Mouse (Mus musculus) mouse trophoblast stem cell (cell line): Measurements from ENCODE around the gene Prrx2.

Experiments used
- in situ Hi-C, 2 experiments: fragments of 300-500 bp; cut with MseI, MboI; formaldehyde crosslinking; loops; 2 replicates in 1 of 2; 3 replicates in 1 of 2; pipeline ENCODE4 v1.15.1; 2025

Gene Prrx2

GRCm38 (mm10) chr2:30864968-30865381 lies 30.2 kb downstream of the Prrx2 start:
- in situ Hi-C loops: no loop called here

DNA sequence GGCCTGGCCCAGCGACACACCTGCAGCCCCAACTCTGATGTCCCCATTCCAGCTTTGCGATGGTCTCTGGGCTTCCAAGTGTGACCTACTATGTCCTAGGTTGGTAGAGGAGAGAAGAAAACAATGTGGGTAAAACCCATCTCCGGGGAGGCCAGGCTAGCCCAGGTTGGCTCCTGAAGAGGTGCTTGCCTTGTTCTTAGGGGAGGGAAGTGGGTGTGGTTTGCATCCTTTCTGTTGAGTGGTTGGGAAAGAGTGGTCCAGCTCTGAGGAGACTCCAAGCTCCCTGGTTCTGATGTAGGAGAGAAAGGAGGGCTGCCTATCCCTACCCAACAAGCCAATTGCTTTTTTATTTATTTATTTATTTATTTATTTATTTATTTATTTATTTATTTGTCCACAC lies 30.7 kb downstream of the Prrx2 start:
- in situ Hi-C loops: no loop called here

DNA sequence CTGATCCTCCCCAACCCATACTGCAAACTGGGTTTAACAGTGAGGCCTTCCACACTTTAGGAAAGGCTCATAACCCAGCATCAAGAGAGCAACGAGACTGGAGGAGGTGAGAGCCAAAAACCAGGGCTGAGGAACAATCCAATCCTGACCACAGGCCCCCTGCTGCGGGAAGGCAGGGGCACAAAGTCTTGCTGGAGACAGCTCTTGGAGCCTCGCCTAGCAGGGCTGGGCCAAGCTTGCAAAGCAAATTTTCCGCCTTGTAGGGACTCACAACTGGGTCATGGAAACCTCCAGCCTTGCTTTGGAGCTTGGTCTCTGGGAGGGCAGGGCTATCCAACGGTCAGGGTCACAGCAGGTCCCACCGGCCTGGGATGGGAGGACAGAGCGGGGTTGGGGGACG lies 36.1 kb downstream of the Prrx2 start:
- in situ Hi-C loops: no loop called here

GRCm38 (mm10) chr2:30872669-30873068 lies 37.9 kb downstream of the Prrx2 start:
- in situ Hi-C loops: no loop called here

- in situ Hi-C loops: no loop called here
Observed at GRCm38 (mm10) chr2:30874445-30874844, 39.7 kb downstream of the Prrx2 start.

DNA sequence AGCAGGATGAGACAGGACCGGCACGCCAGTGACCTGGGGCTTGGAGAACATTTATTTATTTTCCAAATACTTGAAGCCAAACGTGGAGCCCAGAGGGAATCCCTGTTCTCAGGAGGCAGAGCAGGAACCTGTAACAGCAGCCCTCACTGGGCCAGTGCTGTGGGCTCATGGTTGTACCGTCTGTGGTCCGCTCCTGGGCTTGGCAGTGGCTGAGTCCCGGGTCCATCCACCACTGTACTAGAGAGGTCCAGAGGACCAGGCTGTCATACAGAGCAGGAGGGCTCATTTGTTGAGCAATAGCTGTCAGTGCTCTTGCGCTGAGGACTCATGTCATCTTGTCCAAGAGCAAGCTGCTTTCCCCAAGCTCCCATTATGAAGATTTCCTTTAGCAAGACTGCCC lies 40.3 kb downstream of the Prrx2 start:
- in situ Hi-C loops: no loop called here

DNA sequence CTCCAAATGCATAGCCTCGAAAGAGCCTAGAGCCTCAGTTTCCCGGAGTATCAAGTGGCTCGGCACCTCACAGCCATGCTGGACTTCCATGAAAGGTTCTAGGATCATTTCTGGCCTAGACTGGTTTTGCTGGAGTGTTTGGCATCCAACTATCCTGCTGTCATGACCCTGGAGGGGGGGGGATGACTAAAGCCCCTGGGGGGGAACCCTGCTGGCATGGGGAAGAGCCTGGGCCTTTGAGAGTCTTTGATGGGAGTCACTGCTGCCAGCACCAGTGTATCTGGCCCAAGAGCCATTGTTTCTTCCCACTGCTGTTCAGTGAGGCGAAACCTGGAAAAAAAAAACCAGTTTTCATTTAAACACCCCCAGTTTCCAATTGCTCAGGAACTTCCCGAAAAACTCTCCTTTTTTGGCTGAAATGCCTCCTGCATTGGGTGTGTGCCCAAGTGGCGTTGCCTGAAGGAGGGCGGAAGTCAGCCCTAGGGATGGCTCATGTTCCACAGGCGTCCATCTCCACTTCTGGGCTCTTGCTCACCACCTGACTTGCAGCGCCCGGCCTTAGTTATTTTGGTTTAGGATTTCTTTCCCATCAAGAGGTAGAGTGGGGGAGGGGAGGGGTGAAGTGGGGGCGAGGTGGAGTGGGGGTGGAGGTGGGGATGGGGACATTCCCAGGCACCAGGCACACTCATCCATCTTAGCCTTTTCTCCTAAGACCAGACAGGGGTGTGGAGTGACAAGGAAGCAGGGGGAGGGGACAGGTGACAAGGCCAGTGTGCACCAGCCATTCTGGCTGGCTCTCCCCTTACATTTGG lies 41.1 kb downstream of the Prrx2 start:
- in situ Hi-C loops: no loop called here

DNA sequence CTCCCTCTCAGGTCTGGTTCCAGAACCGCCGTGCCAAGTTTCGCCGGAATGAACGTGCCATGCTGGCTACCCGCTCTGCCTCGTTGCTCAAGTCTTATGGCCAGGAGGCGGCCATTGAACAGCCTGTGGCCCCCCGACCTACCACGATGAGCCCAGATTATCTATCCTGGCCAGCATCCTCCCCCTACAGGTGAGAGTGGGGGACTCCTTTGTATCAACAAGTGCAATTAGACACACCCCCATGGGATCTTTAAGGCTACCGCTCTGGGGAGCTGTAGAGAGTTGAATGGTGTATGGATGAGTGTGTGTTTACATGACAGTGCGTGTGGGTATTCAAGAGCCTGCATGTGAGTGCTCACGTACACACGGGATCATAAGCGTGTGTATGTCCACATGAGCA lies 44.7 kb downstream of the Prrx2 start:
- in situ Hi-C loops: no loop called here

GRCm38 (mm10) chr2:30881215-30881614 lies 46.4 kb downstream of the Prrx2 start:
- in situ Hi-C loops: no loop called here

- in situ Hi-C loops: loop anchor here in 1 of 2 experiments (5.0 kb wide), 1 partner anchor 42 kb away; the partner anchor contains the start of gene Ptges
Observed at GRCm38 (mm10) chr2:30884852-30885373, 50.1 kb downstream of the Prrx2 start.

- in situ Hi-C loops: loop anchor here in 1 of 2 experiments (5.0 kb wide), 1 partner anchor 42 kb away; the partner anchor contains the start of gene Ptges
Observed at GRCm38 (mm10) chr2:30885453-30886163, 50.8 kb downstream of the Prrx2 start.

- in situ Hi-C loops: loop anchor here in 1 of 2 experiments (5.0 kb wide), 1 partner anchor 36 kb away; the partner anchor contains the start of gene Ptges
Observed at GRCm38 (mm10) chr2:30891002-30891401, 56.2 kb downstream of the Prrx2 start.

DNA sequence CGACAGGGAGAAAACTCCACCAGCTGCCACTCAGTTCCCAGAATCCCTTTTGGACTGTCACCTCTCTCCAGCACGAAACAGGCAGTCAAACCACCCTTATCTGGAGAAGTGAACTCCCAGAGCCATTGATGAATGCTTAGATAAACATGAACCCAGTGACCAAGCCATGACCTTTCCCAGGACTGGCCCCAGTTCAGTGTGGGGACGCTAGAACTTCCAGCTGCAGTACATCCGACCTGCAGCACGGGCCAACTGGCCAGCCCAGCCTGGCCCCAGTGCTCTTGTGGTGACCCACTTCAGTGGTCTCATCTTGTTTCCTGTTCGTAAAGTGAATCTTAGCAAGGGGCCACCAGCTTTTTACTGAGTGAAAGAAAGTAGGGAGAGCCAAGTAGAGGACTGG lies 58.6 kb downstream of the Prrx2 start:
- in situ Hi-C loops: loop anchor here in 1 of 2 experiments (5.0 kb wide), 1 partner anchor 34 kb away; the partner anchor contains the start of gene Ptges

DNA sequence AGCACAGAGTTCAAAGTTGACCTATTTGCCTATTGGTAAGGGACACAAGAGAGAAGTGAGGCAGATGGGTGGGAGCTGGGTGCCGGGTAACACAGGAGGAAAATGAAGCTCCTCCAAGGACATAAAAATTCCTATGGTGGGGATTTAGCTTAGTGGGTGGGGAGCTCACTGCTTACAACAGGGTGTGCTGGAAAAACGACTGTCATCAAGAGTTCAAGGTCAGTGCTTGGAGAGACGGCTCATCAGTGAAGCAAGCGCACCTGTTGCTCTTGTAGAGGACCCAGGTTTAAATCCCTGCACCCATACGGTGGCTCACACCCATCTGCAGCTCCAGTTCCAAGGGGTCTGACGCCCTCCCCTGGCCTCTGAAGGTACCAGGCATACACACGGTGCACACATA lies 59.2 kb downstream of the Prrx2 start:
- in situ Hi-C loops: loop anchor here in 1 of 2 experiments (5.0 kb wide), 1 partner anchor 33 kb away; the partner anchor contains the start of gene Ptges

DNA sequence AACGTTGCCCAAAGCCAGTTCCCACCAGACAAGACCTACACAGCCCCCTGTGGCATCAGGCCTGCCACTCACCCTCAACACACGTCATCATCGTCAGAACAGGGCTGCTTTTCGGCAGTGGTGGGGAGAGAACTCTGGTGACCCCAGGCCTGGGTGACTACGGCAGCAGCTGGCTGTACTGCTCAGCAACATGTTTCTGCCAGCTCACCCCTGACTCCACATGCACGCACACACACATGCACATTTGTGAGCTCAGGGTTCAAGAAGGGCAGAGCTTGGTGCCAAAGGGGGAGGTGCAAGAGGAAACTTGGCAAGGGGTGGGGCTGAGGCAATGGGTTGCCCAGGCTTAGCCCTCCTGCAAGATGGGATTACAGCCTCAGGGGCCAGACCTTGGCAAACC lies 62.5 kb downstream of the Prrx2 start:
- in situ Hi-C loops: no loop called here

DNA sequence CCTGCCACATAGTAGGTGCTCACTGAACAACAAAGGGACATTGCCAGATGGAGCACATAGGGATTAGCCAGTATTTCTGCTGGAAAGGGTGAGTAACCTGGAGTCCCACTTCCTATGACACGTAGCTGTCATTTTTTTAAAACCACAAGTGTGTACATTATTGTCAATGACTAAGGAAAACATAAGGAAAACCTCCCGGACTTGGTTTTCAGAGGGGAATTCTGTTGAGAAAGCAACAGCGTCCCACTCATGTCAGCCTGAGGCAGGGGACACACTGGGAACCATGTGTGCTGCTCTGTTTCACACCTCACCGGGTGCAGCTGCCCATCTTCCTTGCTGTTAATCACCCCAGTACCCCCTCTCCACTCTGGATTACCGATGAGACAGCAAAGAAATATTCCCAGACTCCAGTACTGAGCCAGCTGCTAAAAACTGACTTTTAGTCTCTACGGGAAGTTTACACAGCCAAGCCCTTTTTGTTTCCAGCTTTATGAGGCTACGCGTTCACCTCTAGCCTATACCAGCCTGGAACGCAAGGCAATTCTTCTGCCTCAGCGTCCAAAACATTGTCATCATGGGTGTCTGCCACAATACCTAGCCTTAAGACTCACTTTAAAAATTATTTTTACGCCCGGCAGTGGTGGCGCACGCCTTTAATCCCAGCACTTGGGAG lies 64.8 kb downstream of the Prrx2 start:
- in situ Hi-C loops: no loop called here

- in situ Hi-C loops: no loop called here
Observed at GRCm38 (mm10) chr2:30901646-30902160, 66.9 kb downstream of the Prrx2 start.

DNA sequence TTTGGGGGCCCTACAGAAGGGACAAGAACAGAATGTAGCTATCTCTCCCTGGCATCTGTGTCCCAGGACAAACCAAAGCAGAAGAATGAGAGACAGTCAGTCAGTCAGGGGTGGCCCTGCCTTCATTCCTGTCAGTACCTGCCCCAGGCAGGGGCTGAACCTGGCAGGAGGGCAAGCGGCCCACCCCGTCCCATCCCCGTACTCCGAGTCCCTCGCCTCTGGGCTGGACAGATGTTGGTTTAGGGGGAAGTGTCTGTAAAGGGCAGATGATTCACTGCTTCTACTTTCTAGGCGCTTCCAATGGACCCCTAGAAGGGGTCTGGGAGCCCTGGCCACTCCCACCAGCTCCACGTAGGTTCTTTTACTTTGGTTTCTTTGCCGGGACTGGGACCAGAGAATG lies 67.5 kb downstream of the Prrx2 start:
- in situ Hi-C loops: no loop called here

DNA sequence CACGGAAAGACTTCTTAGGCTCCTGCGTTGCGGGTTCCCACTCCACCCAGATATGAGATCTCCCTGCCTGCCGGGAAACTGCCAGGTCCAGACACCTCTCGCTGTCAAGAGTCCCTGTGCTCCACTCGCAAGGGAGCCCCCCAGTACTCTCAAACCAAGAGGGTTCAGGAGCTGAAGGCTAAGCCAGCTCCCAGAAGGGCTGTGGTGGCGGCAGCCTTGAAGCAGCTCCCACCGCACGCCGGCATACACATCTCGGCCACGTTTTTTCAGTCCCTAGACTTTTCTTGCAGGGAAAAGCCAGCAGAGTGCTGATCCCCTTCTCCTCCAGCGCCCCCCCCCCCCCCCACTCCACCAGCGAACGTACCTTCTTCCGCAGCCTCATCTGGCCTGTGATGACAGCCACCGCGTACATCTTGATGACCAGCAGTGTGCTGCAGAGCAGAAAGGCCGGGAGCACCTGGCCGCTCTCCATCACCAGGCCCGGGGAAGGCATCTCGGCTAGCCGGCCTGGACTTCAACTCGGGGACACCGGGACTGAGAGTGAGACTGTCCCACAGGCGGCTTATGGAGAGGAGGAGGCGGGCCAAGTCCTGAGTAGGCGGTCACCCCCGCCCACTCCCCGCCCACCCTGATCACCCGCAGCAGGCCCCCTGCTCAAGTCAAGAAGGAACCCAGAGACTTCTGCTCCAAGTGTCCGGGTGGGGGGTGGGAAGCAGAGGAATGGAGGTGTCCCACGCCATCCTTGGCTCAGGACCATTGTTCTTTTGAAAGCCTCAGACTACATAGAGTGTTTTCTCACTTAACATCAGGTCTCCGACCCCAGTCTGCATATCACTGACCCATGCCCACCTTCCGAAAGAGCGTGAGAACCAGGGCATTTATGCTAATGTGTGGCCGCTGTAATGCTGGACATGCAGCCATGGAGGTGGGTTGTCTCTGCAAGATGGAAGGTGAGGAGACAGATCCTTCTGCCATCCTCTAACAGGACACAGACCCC lies 68.3 kb downstream of the Prrx2 start:
- in situ Hi-C loops: no loop called here

DNA sequence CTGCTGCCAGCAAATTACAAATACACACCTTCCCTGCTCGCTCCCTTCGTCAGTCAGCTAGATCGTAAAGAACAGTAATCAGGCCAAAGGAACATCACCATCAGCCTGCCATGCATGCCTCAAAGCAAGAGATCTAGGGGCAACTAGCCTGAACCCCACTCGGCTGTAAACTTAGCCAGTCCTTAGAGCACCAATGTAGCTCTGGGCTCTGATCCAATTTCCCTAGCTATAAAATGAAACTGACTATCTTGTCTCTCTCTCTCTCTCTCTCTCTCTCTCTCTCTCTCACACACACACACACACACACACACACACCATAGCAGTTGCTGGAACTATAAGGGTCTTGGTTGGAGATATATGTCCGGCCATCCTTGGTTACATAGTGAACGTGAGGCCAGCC lies 69.5 kb downstream of the Prrx2 start:
- in situ Hi-C loops: no loop called here
